Mouse (Mus musculus): ENCODE measurements around the gene Hdac9. TPM values are rescaled to one million over a fixed set of nuclear protein-coding genes. Genes with fewer than 3 reads are reported as not detected.

The Hdac9 gene
- polyA plus RNA-seq, 1 experiment from 2014 or later: 10.9 TPM

DNA sequence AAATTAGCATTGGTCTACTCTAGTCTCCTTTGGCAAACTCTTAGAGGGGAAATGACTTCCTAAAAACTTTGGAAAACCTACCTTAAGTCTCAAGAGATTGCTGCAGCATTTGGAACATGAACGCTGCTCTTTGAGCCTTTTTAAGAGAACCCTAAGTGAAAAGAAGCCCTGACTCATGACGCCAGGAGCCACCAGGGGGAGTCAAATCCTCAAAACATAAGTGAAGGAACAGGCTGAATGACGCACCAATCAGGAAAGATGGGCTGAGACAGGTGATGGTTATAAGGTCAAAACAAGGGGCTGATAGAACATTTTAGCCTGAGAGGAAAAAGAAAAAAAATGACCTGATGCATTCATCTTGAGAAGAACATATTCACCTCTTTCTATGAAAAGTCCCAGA lies 252.1 kb downstream of the Hdac9 start:
- Histone ChIP-seq H3K9ac (ENCODE audit: low read length) (no peak overlapping the region), H3K27ac (ENCODE audit: low read depth, low read length) (no peak overlapping the region), H3K9me3 (ENCODE audit: control insufficient read depth, low read length) (no peaks in the 10 kb centered on the region), H3K4me1 (ENCODE audit: control insufficient read depth, insufficient read depth, low read length) (no peaks in the 10 kb centered on the region), H3K36me3 (ENCODE audit: control insufficient read depth, insufficient read depth, low read length) (no peaks in the 10 kb centered on the region), H3K4me2 (ENCODE audit: low read depth) (no peak overlapping the region), H3K4me3 (ENCODE audit: low read depth, low read length) (no peak overlapping the region), H3K27me3 (ENCODE audit: control insufficient read depth, insufficient read depth, low read length) (no peaks in the 10 kb centered on the region)
- DNase-seq (ENCODE audit: low spot score) (peak; percentile 76), ATAC-seq (ENCODE audit: insufficient read depth, low FRiP score, low TSS enrichment) (no peak)
- 5% methylated on average over 3 of the region's 3 CpGs for WGBS

DNA sequence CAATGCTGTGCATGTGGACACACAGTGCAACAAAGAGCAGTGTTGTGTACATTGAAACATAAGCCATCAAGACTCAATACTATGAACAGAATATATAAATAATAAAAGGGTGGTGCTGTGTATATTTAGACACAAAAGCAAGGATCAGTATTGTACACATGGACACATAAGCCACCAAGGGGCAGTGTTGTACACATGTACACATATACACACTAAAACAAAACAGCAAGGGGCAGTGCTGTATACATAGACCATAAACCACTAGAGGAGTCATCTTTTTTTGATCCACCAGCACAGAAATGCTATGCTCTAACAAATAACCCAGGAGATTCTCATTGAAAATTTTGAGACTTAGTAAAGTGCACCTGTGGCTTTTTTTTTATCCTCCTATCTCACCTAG lies 255.5 kb downstream of the Hdac9 start:
- no peak overlapping the region for H3K4me3 ChIP-seq (ENCODE audit: low read depth, low read length)
- ATAC-seq (ENCODE audit: insufficient read depth, low FRiP score, low TSS enrichment): no peak
- no peak overlapping the region for H3K4me2 ChIP-seq (ENCODE audit: low read depth)
- no peak for DNase-seq (ENCODE audit: low spot score)
- no peaks in the 10 kb centered on the region for H3K9me3 ChIP-seq (ENCODE audit: control insufficient read depth, low read length)
- no peaks in the 10 kb centered on the region for H3K36me3 ChIP-seq (ENCODE audit: control insufficient read depth, insufficient read depth, low read length)
- H3K27ac ChIP-seq (ENCODE audit: low read depth, low read length): no peak overlapping the region
- H3K27me3 ChIP-seq (ENCODE audit: control insufficient read depth, insufficient read depth, low read length): no peaks in the 10 kb centered on the region
- H3K9ac ChIP-seq (ENCODE audit: low read length): no peak overlapping the region
- H3K4me1 ChIP-seq (ENCODE audit: control insufficient read depth, insufficient read depth, low read length): no peaks in the 10 kb centered on the region

DNA sequence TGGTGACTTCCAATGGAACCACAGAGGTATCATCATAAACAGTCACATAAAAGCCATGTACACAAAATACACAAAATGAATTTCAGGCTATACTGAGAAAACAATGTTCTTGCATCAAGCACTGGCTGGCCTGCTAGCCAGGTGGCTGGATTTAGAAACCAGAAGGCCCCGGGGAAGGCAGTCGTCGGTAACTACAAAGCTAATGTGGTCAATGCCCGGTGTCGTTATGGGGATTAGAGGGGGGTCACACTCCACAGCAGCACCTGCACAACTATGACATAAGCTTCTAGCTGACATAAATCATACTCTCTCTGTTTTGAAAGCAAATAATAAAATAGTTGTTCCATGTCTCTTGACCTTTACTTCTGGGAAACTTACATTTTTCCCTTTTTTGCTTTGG lies 256.9 kb downstream of the Hdac9 start:
- WGBS: 43% methylated on average over 5 of the region's 5 CpGs
- ATAC-seq (ENCODE audit: insufficient read depth, low FRiP score, low TSS enrichment) (no peak), DNase-seq (ENCODE audit: low spot score) (no peak)
- Histone ChIP-seq H3K27ac (ENCODE audit: low read depth, low read length) (no peak overlapping the region), H3K27me3 (ENCODE audit: control insufficient read depth, insufficient read depth, low read length) (no peaks in the 10 kb centered on the region), H3K36me3 (ENCODE audit: control insufficient read depth, insufficient read depth, low read length) (no peaks in the 10 kb centered on the region), H3K4me2 (ENCODE audit: low read depth) (no peak overlapping the region), H3K4me1 (ENCODE audit: control insufficient read depth, insufficient read depth, low read length) (no peaks in the 10 kb centered on the region), H3K9ac (ENCODE audit: low read length) (no peak overlapping the region), H3K4me3 (ENCODE audit: low read depth, low read length) (no peak overlapping the region), H3K9me3 (ENCODE audit: control insufficient read depth, low read length) (no peaks in the 10 kb centered on the region)

DNA sequence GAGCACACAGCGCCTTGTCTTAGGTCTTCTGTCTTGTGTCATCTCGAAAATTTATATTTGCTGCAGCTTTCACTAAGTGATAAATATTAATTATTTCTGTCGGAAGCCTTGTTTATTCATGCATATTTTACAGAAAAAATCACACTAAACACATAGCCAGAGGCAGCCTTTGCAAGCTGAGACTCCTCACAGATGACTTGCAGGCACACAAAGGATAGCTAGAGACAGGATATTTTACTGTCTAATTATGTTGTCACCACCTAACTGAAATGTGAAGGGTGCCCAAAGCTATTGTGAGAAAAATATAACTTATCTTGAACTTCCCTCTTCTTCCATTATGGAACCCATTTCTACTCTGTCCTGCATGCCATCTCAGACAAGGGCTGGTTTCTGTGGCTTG lies 258.3 kb downstream of the Hdac9 start:
- no peak for DNase-seq (ENCODE audit: low spot score)
- Histone ChIP-seq H3K9me3 (ENCODE audit: control insufficient read depth, low read length) (no peaks in the 10 kb centered on the region), H3K4me3 (ENCODE audit: low read depth, low read length) (no peak overlapping the region), H3K4me1 (ENCODE audit: control insufficient read depth, insufficient read depth, low read length) (no peaks in the 10 kb centered on the region), H3K9ac (ENCODE audit: low read length) (no peak overlapping the region), H3K27me3 (ENCODE audit: control insufficient read depth, insufficient read depth, low read length) (no peaks in the 10 kb centered on the region), H3K27ac (ENCODE audit: low read depth, low read length) (no peak overlapping the region), H3K36me3 (ENCODE audit: control insufficient read depth, insufficient read depth, low read length) (no peaks in the 10 kb centered on the region), H3K4me2 (ENCODE audit: low read depth) (no peak overlapping the region)
- 48% methylated on average over 3 of the region's 3 CpGs for WGBS
- no peak; the same call in 1 of the 2 replicates for ATAC-seq (ENCODE audit: insufficient read depth, low FRiP score, low TSS enrichment)

DNA sequence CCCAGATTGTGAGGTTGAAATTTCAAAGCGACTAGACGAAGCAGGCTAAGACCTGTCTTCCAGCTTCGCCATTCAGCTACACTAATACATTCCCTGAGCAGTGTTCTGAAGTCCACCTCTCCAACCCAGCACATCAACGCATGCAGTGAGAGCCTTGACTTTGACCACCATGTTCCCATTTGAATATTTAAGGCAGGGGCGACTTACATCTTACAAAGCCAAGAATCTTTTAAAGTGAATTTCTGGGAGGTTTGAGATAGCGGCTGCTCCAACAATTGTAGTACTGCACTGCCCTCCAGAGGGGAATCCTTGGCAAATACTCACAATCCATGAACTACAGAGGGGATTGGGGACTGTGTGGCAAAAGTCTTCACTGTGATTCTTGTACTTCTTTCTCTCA lies 258.8 kb downstream of the Hdac9 start:
- Histone ChIP-seq H3K4me1 (ENCODE audit: control insufficient read depth, insufficient read depth, low read length) (no peaks in the 10 kb centered on the region), H3K9me3 (ENCODE audit: control insufficient read depth, low read length) (no peaks in the 10 kb centered on the region), H3K4me3 (ENCODE audit: low read depth, low read length) (no peak overlapping the region), H3K36me3 (ENCODE audit: control insufficient read depth, insufficient read depth, low read length) (no peaks in the 10 kb centered on the region), H3K4me2 (ENCODE audit: low read depth) (no peak overlapping the region), H3K27ac (ENCODE audit: low read depth, low read length) (no peak overlapping the region), H3K9ac (ENCODE audit: low read length) (no peak overlapping the region), H3K27me3 (ENCODE audit: control insufficient read depth, insufficient read depth, low read length) (no peaks in the 10 kb centered on the region)
- ATAC-seq (ENCODE audit: insufficient read depth, low FRiP score, low TSS enrichment) (no peak), DNase-seq (ENCODE audit: low spot score) (peak; percentile 64)
- 34% methylated on average over 6 of the region's 6 CpGs for WGBS

DNA sequence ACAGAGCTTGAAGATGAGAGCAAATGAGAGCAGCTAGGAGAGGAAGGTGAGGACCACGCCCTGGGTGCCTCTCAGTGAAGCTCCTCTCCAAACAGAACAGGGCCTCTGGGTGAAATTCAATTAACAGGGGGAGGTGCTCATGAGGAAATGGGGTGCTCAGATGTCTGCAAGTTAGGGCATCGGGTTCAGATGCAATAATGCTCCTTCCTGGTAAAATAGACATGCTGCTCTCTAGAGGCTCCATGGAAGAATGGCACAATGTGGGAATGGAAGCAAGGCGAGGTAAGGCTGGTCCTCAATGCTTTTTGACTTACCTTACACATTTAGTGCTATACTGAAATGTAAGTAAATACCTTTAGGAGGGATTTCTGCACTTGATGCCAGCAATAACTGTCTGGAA lies 263.3 kb downstream of the Hdac9 start:
- no peaks in the 10 kb centered on the region for H3K27me3 ChIP-seq (ENCODE audit: control insufficient read depth, insufficient read depth, low read length)
- H3K4me1 ChIP-seq (ENCODE audit: control insufficient read depth, insufficient read depth, low read length): no peaks in the 10 kb centered on the region
- 25% methylated on average over 3 of the region's 3 CpGs for WGBS
- DNase-seq (ENCODE audit: low spot score): no peak
- no peak overlapping the region for H3K27ac ChIP-seq (ENCODE audit: low read depth, low read length)
- no peak overlapping the region for H3K4me2 ChIP-seq (ENCODE audit: low read depth)
- no peaks in the 10 kb centered on the region for H3K9me3 ChIP-seq (ENCODE audit: control insufficient read depth, low read length)
- no peak for ATAC-seq (ENCODE audit: insufficient read depth, low FRiP score, low TSS enrichment)
- H3K36me3 ChIP-seq (ENCODE audit: control insufficient read depth, insufficient read depth, low read length): no peaks in the 10 kb centered on the region
- H3K4me3 ChIP-seq (ENCODE audit: low read depth, low read length): no peak overlapping the region
- no peak overlapping the region for H3K9ac ChIP-seq (ENCODE audit: low read length)

DNA sequence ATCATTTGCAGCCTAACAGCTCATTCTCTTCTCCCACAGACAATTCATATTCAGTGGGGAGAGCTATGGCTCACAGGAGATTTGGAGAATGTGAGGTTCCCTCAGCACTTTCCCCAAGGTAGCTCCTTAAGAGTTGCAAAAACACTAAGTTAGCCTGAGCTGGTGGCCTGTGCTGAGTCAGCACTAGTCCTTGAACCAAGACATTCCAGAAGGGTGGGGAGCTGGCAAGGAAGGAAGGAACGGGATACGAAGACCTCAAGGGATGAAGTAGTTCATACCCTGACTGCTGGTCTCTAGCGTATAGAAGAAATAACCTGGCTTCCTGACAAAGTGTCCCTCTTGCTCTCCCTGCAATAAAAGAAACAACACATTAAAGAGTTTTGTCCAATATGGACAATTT lies 268.1 kb downstream of the Hdac9 start:
- WGBS: 78% methylated on average over 3 of the region's 3 CpGs
- Histone ChIP-seq H3K4me3 (ENCODE audit: low read depth, low read length) (no peak overlapping the region), H3K27me3 (ENCODE audit: control insufficient read depth, insufficient read depth, low read length) (no peaks in the 10 kb centered on the region), H3K36me3 (ENCODE audit: control insufficient read depth, insufficient read depth, low read length) (no peaks in the 10 kb centered on the region), H3K4me2 (ENCODE audit: low read depth) (no peak overlapping the region), H3K4me1 (ENCODE audit: control insufficient read depth, insufficient read depth, low read length) (no peaks in the 10 kb centered on the region), H3K9me3 (ENCODE audit: control insufficient read depth, low read length) (no peaks in the 10 kb centered on the region), H3K27ac (ENCODE audit: low read depth, low read length) (no peak overlapping the region), H3K9ac (ENCODE audit: low read length) (no peak overlapping the region)
- ATAC-seq (ENCODE audit: insufficient read depth, low FRiP score, low TSS enrichment) (no peak), DNase-seq (ENCODE audit: low spot score) (no peak)

DNA sequence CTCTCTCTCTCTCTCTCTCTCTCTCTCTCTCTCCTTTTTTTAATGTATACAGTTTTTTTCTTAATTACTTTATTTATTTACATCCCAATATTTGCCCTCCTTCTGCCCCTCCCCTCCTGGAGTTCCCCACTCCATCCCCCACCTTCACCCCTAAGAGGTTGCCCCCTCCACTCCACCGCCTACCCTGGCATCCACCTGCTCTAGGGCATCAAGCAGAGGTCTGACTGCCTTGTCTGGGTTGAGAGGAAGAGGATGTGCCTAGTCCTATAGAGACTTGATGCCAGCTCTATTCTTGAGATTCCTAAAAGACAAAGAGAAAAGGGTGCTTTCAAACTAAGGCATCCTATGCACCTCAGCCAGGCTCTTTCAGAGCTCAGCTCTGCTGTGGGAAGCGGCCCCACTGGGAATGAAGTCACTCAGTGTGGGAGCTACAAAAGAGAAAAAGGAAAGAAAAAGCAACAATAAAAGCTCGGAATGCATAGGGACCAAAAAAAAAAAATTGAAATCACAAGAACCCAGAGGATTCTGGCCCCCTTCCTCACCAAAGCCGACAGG lies 275.1 kb downstream of the Hdac9 start:
- 74% methylated on average over 4 of the region's 4 CpGs for WGBS
- Histone ChIP-seq H3K4me3 (ENCODE audit: low read depth, low read length) (no peak overlapping the region), H3K4me1 (ENCODE audit: control insufficient read depth, insufficient read depth, low read length) (no peaks in the 10 kb centered on the region), H3K27ac (ENCODE audit: low read depth, low read length) (no peak overlapping the region), H3K9ac (ENCODE audit: low read length) (no peak overlapping the region), H3K27me3 (ENCODE audit: control insufficient read depth, insufficient read depth, low read length) (no peaks in the 10 kb centered on the region), H3K4me2 (ENCODE audit: low read depth) (no peak overlapping the region), H3K36me3 (ENCODE audit: control insufficient read depth, insufficient read depth, low read length) (no peaks in the 10 kb centered on the region), H3K9me3 (ENCODE audit: control insufficient read depth, low read length) (no peaks in the 10 kb centered on the region)
- ATAC-seq (ENCODE audit: insufficient read depth, low FRiP score, low TSS enrichment) (no peak), DNase-seq (ENCODE audit: low spot score) (no peak)

DNA sequence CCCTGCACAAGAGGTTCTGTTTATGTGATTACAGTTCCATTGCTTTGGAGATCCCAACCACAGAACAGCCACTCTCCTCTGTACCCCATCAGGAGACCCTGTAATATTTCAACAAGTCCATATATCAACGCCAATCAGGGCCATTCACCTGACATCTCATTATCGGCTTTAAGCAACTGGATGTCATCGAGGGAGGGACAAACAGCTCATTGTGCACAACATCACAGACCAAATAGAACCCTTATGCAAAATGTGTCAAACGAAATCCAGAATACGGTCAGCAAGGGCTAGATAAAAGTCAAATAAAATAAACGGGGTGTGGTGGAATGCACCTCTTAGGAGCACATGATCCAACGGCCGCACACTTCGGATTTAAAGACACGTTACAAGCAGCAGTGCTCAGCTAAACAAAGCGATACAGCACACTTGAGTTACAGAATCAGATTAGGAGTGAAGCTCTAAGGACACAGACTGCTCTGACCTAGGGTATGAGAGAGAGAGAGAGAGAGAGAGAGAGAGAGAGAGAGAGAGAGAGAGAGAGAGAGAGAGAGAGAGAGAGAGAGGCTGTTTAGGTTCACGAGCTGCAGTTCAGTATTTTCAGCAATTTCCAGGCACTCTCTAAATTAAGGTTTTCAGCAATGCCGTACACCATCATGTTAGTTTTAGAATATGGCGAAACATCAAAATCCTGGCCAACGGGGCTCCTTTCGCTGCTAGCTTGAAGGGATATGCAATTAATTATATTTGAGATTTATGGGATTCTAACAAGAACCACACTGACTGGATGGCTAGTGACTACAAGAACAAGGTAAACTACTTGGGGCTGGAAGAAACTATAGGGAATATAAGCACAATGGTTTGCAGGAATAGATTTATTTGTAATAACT lies 279.4 kb downstream of the Hdac9 start:
- H3K36me3 ChIP-seq (ENCODE audit: control insufficient read depth, insufficient read depth, low read length): no peaks in the 10 kb centered on the region
- no peak for DNase-seq (ENCODE audit: low spot score)
- H3K9ac ChIP-seq (ENCODE audit: low read length): no peak overlapping the region
- no peak overlapping the region for H3K4me2 ChIP-seq (ENCODE audit: low read depth)
- H3K4me3 ChIP-seq (ENCODE audit: low read depth, low read length): no peak overlapping the region
- H3K27me3 ChIP-seq (ENCODE audit: control insufficient read depth, insufficient read depth, low read length): no peaks in the 10 kb centered on the region
- no peaks in the 10 kb centered on the region for H3K4me1 ChIP-seq (ENCODE audit: control insufficient read depth, insufficient read depth, low read length)
- WGBS: 69% methylated on average over 16 of the region's 16 CpGs
- H3K27ac ChIP-seq (ENCODE audit: low read depth, low read length): no peak overlapping the region
- ATAC-seq (ENCODE audit: insufficient read depth, low FRiP score, low TSS enrichment): no peak
- H3K9me3 ChIP-seq (ENCODE audit: control insufficient read depth, low read length): no peaks in the 10 kb centered on the region

All from neural tube, embryonic 11.5 days (tissue).